Mouse (Mus musculus) cerebellum, postnatal 14 days (tissue): ENCODE data around the gene Klc4.
A peak's percentile ranks its signal among the peaks of the same experiment; 100 is the strongest.

Experiments
- DNase-seq, 2 experiments: peaks; one replicate each; pipeline ENCODE4 v3.0.0; 2021; ENCODE audit warnings: mixed read lengths in 2 of 2

Gene Klc4

GRCm38 (mm10) chr17:46619683-46620357 lies 26.0 kb downstream of the Klc4 start:
- no peak for DNase-seq

- DNase-seq = no peak
These were observed 26.8 kb downstream of the Klc4 start for GRCm38 (mm10) chr17:46618769-46619682.

GRCm38 (mm10) chr17:46618394-46618768 lies 27.4 kb downstream of the Klc4 start:
- no peak for DNase-seq

- no peak for DNase-seq
These were observed 28.0 kb downstream of the Klc4 start for GRCm38 (mm10) chr17:46617799-46618198.

- DNase-seq = no peak
These were observed 32.6 kb downstream of the Klc4 start for GRCm38 (mm10) chr17:46613229-46613628.

GRCm38 (mm10) chr17:46612820-46613219 lies 33.0 kb downstream of the Klc4 start:
- no peak for DNase-seq

DNA sequence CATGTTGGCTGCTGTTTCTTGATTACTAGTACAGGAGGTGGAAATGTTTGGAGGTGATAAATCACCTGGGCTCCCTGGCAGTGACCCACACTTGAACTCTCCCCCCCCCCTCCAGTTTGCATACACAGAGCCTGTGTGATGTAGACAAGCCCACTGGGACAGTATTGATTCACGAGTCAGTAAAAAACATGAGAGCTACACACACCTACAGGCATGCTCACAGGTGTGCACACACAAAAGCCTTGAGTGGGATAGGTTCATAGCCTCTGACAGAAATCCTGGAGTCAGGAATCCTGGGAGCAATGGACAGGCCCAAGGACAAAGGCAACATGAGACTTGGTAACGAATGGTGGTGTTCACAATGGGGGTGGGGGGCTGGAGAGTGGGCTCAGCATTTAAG lies 33.6 kb downstream of the Klc4 start:
- DNase-seq = no peak

GRCm38 (mm10) chr17:46611316-46611715 lies 34.5 kb downstream of the Klc4 start:
- DNase-seq = no peak

GRCm38 (mm10) chr17:46609721-46610514 lies 35.9 kb downstream of the Klc4 start:
- no peak for DNase-seq

- no peak for DNase-seq
These were observed 39.8 kb downstream of the Klc4 start for GRCm38 (mm10) chr17:46605987-46606386.

- no peak for DNase-seq
These were observed 40.7 kb downstream of the Klc4 start for GRCm38 (mm10) chr17:46605126-46605525.

GRCm38 (mm10) chr17:46603229-46603628 lies 42.6 kb downstream of the Klc4 start:
- no peak for DNase-seq

GRCm38 (mm10) chr17:46602212-46602611 lies 43.6 kb downstream of the Klc4 start:
- DNase-seq = no peak

GRCm38 (mm10) chr17:46600569-46600968 lies 45.3 kb downstream of the Klc4 start:
- DNase-seq = no peak

DNA sequence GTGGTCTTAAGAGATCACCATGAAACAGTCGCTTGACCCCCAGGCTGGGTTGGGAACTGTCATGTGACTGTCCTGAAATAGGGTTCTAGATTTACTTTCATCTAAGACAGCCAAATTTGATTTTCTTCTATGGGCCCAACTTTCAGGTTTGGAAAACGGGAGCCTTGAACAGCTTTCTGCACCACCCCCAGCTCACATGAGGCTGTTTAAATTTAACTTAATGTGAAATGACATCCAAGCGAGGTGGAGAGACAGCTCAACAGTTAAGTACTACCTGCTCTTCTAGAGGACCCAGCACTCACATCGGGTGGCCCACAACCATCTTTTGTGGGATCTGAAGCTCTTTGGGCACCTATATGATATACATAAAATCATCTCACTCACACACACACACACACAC lies 46.9 kb downstream of the Klc4 start:
- no peak for DNase-seq

- DNase-seq = no peak
These were observed 47.9 kb downstream of the Klc4 start for GRCm38 (mm10) chr17:46597956-46598355.

GRCm38 (mm10) chr17:46595336-46595735 lies 50.5 kb downstream of the Klc4 start:
- no peak for DNase-seq

GRCm38 (mm10) chr17:46594606-46595005 lies 51.2 kb downstream of the Klc4 start:
- no peak for DNase-seq

DNA sequence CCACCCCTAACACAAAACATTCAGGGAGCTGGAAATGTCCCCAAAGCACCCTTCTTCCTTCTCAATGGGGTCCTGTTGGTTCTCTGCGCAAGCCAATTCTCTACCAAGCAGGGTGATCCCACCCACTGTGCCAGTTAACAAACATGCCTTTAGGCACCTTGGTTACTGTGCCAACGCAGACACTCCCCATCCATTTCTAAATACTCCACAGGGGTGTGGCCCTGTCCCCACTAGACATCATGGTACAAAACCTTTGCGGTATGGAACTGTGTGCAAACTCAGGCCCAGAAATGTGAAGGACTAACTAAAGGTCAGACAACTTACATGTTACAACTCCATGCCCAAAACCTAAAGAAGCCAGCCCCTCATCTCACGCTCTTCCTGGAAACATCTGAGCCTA lies 52.7 kb downstream of the Klc4 start:
- DNase-seq = no peak

GRCm38 (mm10) chr17:46591406-46591805 lies 54.4 kb downstream of the Klc4 start:
- DNase-seq = peak; percentile 16 to 40

DNA sequence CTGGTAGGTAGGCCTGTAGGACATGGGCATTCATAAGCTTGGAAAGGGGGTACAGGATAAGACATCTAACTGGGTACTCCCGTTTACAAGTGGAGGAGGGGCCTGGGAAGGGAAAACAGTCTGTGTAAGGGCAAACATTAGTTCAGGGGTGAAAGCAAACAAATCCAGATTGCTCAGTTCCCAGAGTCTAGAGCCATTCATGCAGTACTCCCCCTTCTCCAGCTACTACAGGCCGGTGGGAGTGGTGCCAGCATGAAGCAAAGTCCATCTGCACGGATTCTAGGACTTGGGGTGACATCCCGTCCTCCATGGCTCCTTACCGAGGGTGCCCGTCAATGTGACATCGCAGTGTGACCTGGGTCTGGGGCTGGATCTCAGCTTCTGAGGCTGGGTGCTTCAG lies 55.4 kb downstream of the Klc4 start:
- DNase-seq = no peak

- peak; percentile 68 to 78 for DNase-seq
These were observed 56.0 kb downstream of the Klc4 start for GRCm38 (mm10) chr17:46589635-46590314.

DNA sequence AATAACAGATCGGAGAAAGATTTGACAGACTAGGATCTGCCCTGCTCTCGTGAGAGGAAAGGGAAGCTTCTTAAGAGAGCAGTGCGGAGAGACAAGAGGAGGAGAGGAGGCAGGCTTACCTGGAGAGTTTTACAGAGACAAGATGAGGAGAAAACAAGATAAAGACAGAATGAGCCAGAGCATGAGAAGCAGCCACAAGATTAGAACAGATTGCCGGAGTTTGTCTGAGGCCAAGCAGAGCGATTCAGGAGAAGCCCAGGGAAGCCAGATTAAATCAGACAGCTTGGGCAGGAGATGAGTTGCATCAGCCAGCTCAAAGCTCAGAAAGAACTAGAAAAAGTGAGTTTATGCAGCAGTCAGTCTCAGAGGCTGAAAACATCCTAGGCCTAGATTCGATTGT lies 56.9 kb downstream of the Klc4 start:
- no peak for DNase-seq
